Mouse (Mus musculus): ENCODE data around the gene Myo18b.

The Myo18b gene

GRCm38 (mm10) chr5:112876846-112877390, 19.2 kb downstream of the Myo18b start:
- peak in 1 of 2 experiments; percentile 19 for DNase-seq

GRCm38 (mm10) chr5:112872999-112873398, 23.2 kb downstream of the Myo18b start:
- no peak for DNase-seq

GRCm38 (mm10) chr5:112870729-112871128, 25.4 kb downstream of the Myo18b start:
- peak; percentile 17 to 68 for DNase-seq

GRCm38 (mm10) chr5:112868620-112869019, 27.5 kb downstream of the Myo18b start:
- DNase-seq = no peak

DNA sequence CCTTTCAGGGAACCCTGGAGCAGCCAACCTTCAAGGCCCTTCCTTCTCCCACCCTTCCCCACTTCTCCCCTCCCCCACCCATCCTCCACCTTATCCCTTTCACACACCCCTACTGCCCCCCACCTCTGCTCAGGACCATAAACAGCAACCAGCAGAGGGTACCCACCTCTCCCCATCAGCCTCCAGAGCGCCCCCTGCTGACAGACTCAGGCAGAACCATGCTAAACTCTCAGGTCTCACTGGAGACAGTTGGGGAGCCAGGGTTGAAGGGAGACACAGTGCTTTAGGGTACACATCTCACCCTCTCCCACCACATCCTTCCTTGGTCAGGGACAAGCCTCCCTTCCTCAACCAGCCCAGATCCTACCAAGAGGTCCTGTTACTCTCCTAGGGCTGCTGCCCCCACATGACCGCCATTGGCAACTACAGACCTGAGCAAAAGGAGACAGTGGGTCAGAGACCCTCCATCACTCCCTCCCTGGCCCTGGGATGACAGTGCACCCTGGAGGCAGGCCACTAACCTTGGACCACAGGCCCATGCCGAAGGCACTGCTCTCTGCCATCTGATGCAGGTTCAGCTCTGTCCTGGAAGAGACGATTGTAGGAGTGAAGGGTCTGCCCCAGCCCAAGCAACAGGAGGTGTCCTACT, 31.3 kb downstream of the Myo18b start:
- DNase-seq = peak in 1 of 2 experiments; percentile 30

DNA sequence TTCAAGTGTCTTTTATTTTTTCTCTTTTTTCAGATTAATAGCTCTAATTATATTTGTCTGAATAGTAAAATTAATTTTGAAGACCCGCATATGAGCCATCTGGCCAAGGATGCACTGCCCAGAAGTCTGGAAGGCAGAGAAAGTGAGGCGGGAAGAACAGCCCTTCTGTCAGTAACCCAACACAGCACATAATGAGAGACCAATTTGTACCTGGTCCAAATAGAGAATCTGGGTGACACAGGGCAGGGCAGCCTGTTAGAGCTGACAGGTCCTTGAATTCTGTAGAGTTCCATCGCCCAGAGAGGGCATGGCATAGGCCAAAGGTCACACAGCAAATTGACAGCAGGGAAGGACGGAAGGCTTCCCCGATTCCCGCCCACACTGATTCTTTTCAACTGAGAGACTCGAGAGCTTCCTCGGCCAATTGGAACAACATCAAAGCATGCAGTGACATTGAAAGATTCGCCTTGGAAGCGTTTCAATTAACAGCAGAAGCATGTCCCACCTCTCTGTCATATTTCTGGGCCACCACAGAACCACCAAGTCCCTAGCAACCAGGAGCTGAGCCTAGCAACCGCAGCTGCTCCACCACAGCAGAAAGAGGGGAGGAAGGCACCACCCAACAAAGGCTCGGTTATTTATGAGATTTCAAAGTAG, 36.7 kb downstream of the Myo18b start:
- no peak for DNase-seq

DNA sequence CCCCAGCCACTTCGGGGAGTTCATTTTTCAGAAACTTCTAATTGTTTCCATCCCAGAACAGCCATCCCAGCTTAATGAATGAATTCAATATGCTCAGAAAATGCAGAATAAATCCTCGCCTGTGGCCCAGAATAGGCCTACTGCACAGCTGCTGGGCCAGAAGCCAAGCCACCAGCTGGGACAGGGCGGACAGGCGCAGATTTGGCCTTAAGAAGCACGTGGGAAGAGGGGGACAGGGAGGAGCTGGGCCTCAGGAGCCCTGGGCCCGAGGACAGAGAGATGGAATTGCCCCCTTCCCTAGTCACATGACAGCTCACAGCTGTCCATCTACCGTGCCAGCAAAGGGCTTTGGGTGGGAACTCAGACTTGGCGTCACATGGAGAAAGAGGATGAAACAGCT, 43.0 kb downstream of the Myo18b start:
- no peak for DNase-seq

DNA sequence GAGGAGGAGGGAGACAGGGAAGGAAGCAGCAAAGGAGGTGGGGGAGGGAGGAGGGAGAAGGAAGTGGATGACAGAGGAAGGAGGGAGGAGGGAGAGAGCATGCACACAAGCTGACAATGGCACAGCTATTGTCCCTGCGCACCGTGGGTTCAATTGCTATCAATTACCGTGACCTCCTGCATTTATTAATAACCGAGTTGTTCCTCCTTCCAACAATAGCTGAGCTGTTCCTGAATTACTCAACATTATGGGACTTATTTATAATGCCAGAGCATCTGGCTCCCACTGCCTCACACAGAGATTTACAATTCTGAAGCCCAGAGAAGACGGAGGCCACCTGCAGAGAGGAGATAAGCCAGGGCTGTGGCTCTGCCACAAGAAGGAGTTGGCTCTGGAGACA, 44.8 kb downstream of the Myo18b start:
- DNase-seq = no peak

DNA sequence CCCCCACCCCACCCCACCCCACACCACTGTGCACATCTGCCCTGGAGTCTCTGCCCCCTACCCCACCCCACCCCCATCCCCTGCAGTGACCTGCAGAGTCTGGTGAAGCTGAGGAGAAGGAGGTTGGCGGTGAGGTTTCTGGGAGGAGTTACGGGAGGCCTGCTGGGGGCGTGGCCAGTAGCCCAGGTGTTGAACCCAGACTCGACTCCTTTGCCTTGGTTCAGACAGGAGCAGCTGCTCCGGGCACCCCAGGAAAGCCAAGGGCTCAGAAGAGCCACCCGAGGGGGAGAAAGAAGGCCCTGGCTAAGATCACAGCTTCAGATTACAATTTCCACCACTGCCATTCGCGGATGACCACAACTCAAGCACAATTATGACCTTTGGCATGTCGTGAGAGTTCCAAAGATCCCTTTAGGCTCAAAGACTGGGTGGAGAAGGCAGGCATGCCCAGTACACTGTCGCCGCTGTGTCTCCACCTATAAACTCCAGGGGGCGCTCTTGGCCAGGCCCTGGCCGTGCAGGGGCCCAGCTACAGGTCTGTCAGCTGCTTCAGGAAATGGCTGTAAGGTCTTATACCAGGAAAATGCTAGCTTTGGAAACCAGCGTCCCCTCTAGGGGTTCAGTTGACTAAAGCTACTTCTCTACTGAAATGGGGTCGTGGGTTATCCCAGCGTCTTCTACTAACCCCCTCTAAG, 47.4 kb downstream of the Myo18b start:
- DNase-seq = peak in 1 of 2 experiments; percentile 14

DNA sequence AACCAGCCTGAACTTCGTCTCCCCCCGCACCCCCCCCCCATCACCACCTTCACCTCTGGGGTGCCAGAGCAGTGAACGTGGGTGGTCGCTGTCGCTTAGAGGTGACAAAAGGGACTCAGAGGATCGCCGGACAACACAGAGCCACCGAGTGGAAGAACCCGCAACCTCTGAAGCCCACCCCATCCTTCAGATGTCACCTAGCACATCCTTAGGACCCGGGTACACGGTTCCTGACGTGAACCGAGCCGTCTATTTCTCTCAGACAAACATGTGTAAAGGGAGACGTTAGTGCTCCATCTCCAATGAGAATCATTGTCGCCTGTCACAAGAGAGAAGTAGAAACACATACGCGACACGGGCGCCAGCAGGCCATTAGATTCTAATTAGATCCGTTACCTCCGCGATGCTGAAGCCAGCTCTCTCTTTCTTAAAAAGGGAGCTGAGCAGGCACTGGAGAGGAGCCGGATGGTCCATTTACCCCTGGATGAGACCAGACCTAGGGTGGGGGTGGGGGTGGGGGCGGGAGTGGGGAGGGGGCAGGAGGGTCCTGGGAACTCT, 48.1 kb downstream of the Myo18b start:
- no peak for DNase-seq

DNA sequence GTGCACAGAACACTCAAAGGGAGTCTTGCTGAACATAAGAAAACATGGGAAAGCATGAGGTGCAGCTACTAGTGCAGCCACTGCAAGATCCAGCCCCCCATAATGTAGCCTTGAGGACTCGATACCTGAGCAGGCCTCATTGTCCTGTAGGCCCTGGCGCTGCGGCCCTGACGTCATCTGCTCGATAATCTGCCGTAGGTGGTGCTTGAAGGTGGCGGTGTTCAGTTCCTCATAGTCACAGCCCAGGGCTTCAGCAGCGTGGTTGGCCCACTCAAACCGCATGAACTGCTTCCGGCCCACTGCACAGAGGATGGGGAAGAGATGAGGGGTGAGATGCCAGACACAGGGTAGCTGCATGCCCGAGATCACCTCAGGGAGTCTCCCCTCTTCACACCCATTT, 50.0 kb downstream of the Myo18b start:
- no peak for DNase-seq

DNA sequence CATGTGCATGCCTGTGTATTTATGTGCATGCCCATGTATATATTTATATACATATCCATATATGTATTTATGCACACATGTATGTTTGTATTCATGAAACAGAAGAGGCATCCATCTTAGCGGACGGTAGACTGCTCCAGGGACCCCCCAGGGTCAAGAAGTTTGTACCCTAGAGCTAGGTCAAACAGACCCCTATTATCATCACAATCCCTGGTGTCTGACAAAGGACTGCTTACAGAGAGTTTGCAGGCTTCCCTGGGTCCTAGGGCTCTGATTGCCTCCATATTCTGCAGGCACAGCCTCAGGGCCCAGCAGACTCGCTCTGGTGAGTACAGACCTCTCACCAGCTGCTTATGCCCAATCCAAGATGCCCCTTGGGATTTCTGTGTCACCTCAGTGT, 51.7 kb downstream of the Myo18b start:
- DNase-seq = no peak

GRCm38 (mm10) chr5:112843676-112844257, 52.4 kb downstream of the Myo18b start:
- DNase-seq = no peak

DNA sequence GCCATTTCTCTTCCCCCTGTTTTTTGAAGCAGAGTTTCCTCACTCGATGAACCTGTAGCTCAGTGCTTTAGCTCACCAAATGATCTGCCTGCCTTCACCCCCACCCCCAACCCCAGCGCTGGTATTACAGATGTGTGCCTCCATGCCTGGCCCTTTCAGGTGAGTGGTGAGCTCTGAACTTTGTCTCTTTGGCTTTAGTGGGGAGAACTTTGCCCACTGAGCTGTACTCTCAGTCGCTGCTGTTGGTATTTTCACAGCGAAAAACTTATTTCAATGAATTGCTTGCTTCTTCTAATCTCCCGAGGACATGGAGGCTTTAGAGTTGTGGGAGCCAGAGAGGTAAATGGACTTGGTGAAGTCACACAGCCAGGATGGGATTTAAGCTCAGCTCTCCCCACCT, 53.5 kb downstream of the Myo18b start:
- DNase-seq = no peak

GRCm38 (mm10) chr5:112841850-112842249, 54.3 kb downstream of the Myo18b start:
- no peak for DNase-seq

DNA sequence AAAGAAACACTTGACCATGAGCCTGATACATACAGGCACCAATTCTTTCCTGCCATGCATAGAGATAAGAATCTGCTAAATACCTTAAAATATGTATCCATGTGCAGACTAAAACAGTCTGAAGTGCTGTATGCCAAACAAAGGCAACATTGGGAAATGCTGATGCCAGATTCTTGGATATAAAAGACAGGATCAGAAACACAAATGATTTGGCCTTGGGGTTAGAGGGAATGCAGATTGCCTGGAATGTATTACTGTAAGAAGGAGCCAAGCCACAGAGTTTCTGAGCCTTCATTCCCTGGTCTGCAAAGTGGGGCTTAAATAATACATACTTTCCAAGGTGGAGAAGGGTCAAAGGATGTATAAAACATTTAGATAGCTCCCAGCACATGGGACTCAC, 61.3 kb downstream of the Myo18b start:
- no peak for DNase-seq

DNA sequence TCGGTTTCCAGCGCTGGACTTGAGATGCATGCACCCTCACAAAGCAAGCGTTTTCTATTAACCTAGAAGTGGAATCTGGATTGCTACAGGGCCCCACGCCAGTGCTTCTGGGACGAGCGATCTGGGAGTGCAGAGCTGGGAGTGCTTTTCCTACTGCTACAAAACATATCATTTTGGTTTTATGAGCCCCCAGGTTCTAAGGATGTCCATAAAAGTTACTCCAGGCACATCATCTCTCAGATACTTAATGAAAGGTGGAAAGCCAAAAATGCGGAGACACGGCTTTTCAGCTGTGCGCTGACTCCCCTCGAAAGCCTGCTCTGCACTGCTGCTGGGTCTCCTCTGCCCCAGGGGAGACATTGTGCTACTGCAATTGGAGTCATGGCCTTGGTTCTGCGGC, 62.3 kb downstream of the Myo18b start:
- DNase-seq = no peak

DNA sequence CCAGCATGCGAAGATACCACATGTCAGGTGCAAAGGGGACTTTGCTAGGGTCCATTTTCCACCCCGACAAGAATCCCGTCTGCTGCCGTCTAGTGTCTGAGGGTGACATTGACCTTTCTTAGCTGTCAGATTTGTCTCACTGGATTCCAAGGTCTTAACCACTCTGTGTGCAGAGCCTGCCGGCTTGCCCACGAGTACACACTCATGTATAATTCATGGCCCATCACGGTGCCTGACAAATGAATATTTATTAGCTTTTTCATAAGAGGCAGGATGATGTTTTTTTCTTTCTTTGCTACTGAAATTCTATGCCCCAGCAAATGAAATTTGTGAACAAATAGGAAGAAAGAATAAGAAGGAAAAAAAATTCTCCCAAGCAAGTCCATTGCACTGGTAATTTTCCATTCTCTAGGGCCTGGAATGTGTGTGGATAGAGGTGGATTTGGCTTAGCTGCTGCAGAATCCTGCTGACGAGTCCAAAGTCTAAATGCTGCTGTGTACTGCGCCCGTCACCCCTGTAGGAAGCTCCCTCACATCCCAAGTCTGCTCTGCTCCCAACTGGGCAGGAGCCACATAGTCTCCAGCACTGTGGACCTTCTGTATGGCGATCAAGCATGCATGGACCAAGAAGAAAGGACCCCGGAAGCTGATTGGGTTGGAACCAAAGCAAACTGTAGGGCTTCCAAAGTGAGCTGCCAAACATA, 70.9 kb downstream of the Myo18b start:
- no peak for DNase-seq

- DNase-seq = no peak
Observed at GRCm38 (mm10) chr5:112824376-112824775, 71.8 kb downstream of the Myo18b start.

DNA sequence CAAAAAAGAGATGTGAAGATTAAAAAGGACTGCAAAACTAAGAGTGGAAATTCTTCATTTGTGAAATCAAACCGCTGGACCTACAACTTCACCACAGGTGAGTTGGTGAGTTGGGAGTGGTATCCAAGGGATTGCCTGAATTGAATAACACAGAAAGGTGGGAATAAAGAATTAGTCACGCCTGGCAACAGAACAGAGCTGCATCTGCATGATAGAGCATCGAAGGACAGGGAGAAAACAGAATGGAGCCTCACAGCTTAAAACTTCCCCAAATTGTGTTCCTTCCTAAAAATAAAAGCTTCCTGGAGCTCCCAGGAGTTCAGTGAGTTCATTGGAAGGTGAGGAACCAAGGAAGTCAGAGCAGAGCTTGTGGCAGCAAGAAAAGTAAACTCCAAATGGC, 73.7 kb downstream of the Myo18b start:
- DNase-seq = no peak

DNA sequence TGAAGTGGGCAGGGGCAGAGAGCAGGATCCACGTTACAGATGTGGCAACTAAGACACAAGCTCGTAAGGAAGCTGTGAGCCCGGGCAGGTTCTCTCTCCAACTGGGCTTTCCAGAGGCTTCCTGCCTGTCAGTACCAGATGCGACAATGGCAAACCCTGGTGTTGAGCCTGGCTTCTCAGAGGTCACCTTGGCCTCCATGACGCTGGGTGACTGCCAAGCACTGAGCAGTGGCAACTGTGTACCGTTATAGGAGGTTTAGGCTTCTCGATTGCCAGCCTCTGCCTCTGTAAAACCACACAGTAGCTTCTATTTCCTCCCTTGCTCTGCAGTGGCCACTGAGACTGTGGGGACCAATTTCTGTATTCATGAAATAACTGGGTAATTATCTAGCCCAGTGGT, 81.1 kb downstream of the Myo18b start:
- no peak for DNase-seq

- DNase-seq = no peak
Observed at GRCm38 (mm10) chr5:112807629-112808028, 88.5 kb downstream of the Myo18b start.

- DNase-seq = no peak
Observed at GRCm38 (mm10) chr5:112796086-112796485, 100.1 kb downstream of the Myo18b start.

Measured in spleen, adult 18-20 months (tissue).